Mouse (Mus musculus): ENCODE data around the gene Raly. TPM values are rescaled to one million over a fixed set of nuclear protein-coding genes. Genes with fewer than 3 reads are reported as not detected.
A peak's percentile ranks its signal among the peaks of the same experiment; 100 is the strongest.

Raly gene
- total and polyA plus RNA-seq, 3 experiments, result 83.4 to 92.7 (median 89.8) TPM

GRCm38 (mm10) chr2:154834149-154834865 is 43.4 kb downstream of the Raly start:
- WGBS, result 83% methylated on average over 6 of the region's 6 CpGs
- Histone ChIP-seq H3K27ac (no peak overlapping the region), H3K79me2 (replicated peaks; ENCODE audit: control insufficient read depth, insufficient read depth, low read length) (peaks cover 9% of the 10 kb centered on the region), H3K4me3 (no peak overlapping the region), H3K27me3 (ENCODE audit: control insufficient read depth, insufficient read depth, low read length) (no peaks in the 10 kb centered on the region), H3K36me3 (ENCODE audit: control insufficient read depth, insufficient read depth, low read length) (peaks cover 21% of the 10 kb centered on the region), H3K4me1 (ENCODE audit: control insufficient read depth, insufficient read depth, low read length) (peaks cover 2% of the 10 kb centered on the region), H3K9ac (ENCODE audit: low read depth, low read length) (no peak overlapping the region)
- no peak for TF ChIP-seq CTCF (IDR thresholded peaks at IDR 0.05)
- no peak for TF ChIP-seq POLR2A (IDR thresholded peaks at IDR 0.05; ENCODE audit: insufficient read depth, low read depth, low read length)
- no peak for TF ChIP-seq EP300 (IDR thresholded peaks at IDR 0.05; ENCODE audit: insufficient read depth, low read depth, low read length)
- DNase-seq, result no peak
- intact Hi-C loops (cut with DNase I), result no loop called here

GRCm38 (mm10) chr2:154836537-154836936 is 45.6 kb downstream of the Raly start:
- H3K9ac ChIP-seq (ENCODE audit: low read depth, low read length), result no peak overlapping the region
- peaks cover under 1% of the 10 kb centered on the region for H3K4me1 ChIP-seq (ENCODE audit: control insufficient read depth, insufficient read depth, low read length)
- TF ChIP-seq CTCF (IDR thresholded peaks at IDR 0.05), result no peak
- no peak for TF ChIP-seq EP300 (IDR thresholded peaks at IDR 0.05; ENCODE audit: insufficient read depth, low read depth, low read length)
- TF ChIP-seq POLR2A (IDR thresholded peaks at IDR 0.05; ENCODE audit: insufficient read depth, low read depth, low read length), result no peak
- H3K4me3 ChIP-seq, result no peak overlapping the region
- H3K79me2 ChIP-seq (replicated peaks; ENCODE audit: control insufficient read depth, insufficient read depth, low read length), result peaks cover 6% of the 10 kb centered on the region
- no peak for DNase-seq
- peaks cover 6% of the 10 kb centered on the region for H3K36me3 ChIP-seq (ENCODE audit: control insufficient read depth, insufficient read depth, low read length)
- 29% methylated on average over 2 of the region's 2 CpGs for WGBS
- H3K27me3 ChIP-seq (ENCODE audit: control insufficient read depth, insufficient read depth, low read length), result no peaks in the 10 kb centered on the region
- intact Hi-C loops (cut with DNase I), result loop anchor here (2.0 kb wide), 1 partner anchor 14 kb away; no protein-coding TSS in a partner anchor
- no peak overlapping the region for H3K27ac ChIP-seq

GRCm38 (mm10) chr2:154848086-154848485 is 57.2 kb downstream of the Raly start:
- H3K27ac ChIP-seq, result no peak overlapping the region
- no peak overlapping the region for H3K4me3 ChIP-seq
- H3K79me2 ChIP-seq (replicated peaks; ENCODE audit: control insufficient read depth, insufficient read depth, low read length), result peaks cover 7% of the 10 kb centered on the region
- peaks cover 7% of the 10 kb centered on the region for H3K36me3 ChIP-seq (ENCODE audit: control insufficient read depth, insufficient read depth, low read length)
- H3K9ac ChIP-seq (ENCODE audit: low read depth, low read length), result no peak overlapping the region
- no peak for DNase-seq
- TF ChIP-seq EP300 (IDR thresholded peaks at IDR 0.05; ENCODE audit: insufficient read depth, low read depth, low read length) (no peak), POLR2A (IDR thresholded peaks at IDR 0.05; ENCODE audit: insufficient read depth, low read depth, low read length) (no peak), CTCF (IDR thresholded peaks at IDR 0.05) (no peak)
- intact Hi-C loops (cut with DNase I), result no loop called here
- H3K27me3 ChIP-seq (ENCODE audit: control insufficient read depth, insufficient read depth, low read length), result no peaks in the 10 kb centered on the region
- peaks cover 4% of the 10 kb centered on the region for H3K4me1 ChIP-seq (ENCODE audit: control insufficient read depth, insufficient read depth, low read length)

GRCm38 (mm10) chr2:154855383-154855782 is 64.5 kb downstream of the Raly start:
- Histone ChIP-seq H3K27ac (no peak overlapping the region), H3K27me3 (ENCODE audit: control insufficient read depth, insufficient read depth, low read length) (no peaks in the 10 kb centered on the region), H3K4me3 (no peak overlapping the region), H3K79me2 (replicated peaks; ENCODE audit: control insufficient read depth, insufficient read depth, low read length) (peaks cover 11% of the 10 kb centered on the region), H3K4me1 (ENCODE audit: control insufficient read depth, insufficient read depth, low read length) (peaks cover 7% of the 10 kb centered on the region), H3K9ac (ENCODE audit: low read depth, low read length) (no peak overlapping the region), H3K36me3 (ENCODE audit: control insufficient read depth, insufficient read depth, low read length) (peaks cover 9% of the 10 kb centered on the region)
- intact Hi-C loops (cut with DNase I), result loop anchor here (1.0 to 2.0 kb wide), 5 partner anchors 37 to 152 kb away; no protein-coding TSS in a partner anchor
- TF ChIP-seq POLR2A (IDR thresholded peaks at IDR 0.05; ENCODE audit: insufficient read depth, low read depth, low read length), result no peak
- TF ChIP-seq CTCF (IDR thresholded peaks at IDR 0.05), result peak; percentile 84
- WGBS, result 79% methylated on average over 1 of the region's 1 CpGs
- peak; percentile 18 to 46 for DNase-seq

GRCm38 (mm10) chr2:154863672-154864071 is 72.8 kb downstream of the Raly start:
- H3K36me3 ChIP-seq (ENCODE audit: control insufficient read depth, insufficient read depth, low read length), result peaks cover 7% of the 10 kb centered on the region

DNA sequence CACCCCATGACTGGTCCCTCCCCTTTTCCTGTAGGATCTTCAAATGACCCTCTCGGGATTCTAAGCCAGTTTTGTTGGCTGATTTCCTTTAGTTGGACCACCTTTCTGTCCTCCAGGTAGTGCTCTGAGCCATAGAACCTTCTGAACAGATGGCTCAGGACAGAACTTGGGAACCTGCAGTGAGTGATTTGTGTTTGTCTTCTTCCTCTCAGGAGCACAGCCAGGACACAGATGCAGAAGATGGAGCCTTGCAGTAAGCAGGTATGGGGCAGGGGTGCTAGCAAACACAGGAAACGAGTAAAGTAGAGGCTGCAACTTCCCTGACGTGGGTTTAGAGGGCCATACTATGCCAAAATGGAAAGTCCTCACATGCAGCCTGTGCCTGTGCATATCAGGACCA is 74.8 kb downstream of the Raly start:
- WGBS, result 57% methylated on average over 3 of the region's 3 CpGs
- no peaks in the 10 kb centered on the region for H3K27me3 ChIP-seq (ENCODE audit: control insufficient read depth, insufficient read depth, low read length)
- H3K36me3 ChIP-seq (ENCODE audit: control insufficient read depth, insufficient read depth, low read length), result peaks cover 12% of the 10 kb centered on the region
- H3K79me2 ChIP-seq (replicated peaks; ENCODE audit: control insufficient read depth, insufficient read depth, low read length), result no peaks in the 10 kb centered on the region
- H3K4me1 ChIP-seq (ENCODE audit: control insufficient read depth, insufficient read depth, low read length), result no peaks in the 10 kb centered on the region
- H3K9ac ChIP-seq (ENCODE audit: low read depth, low read length), result no peak overlapping the region
- TF ChIP-seq EP300 (IDR thresholded peaks at IDR 0.05; ENCODE audit: insufficient read depth, low read depth, low read length) (no peak), CTCF (IDR thresholded peaks at IDR 0.05) (no peak), POLR2A (IDR thresholded peaks at IDR 0.05; ENCODE audit: insufficient read depth, low read depth, low read length) (no peak)
- no peak overlapping the region for H3K4me3 ChIP-seq
- no peak for DNase-seq
- no peak overlapping the region for H3K27ac ChIP-seq
- intact Hi-C loops (cut with DNase I), result no loop called here

More at GRCm38 (mm10) chr2:154863672-154864071, 72.8 kb downstream of the Raly start:
- intact Hi-C loops (cut with DNase I), result no loop called here
- no peak for TF ChIP-seq CTCF (IDR thresholded peaks at IDR 0.05)
- no peak for TF ChIP-seq POLR2A (IDR thresholded peaks at IDR 0.05; ENCODE audit: insufficient read depth, low read depth, low read length)
- no peak for TF ChIP-seq EP300 (IDR thresholded peaks at IDR 0.05; ENCODE audit: insufficient read depth, low read depth, low read length)
- no peak overlapping the region for H3K9ac ChIP-seq (ENCODE audit: low read depth, low read length)
- no peak for DNase-seq
- no peaks in the 10 kb centered on the region for H3K4me1 ChIP-seq (ENCODE audit: control insufficient read depth, insufficient read depth, low read length)
- 95% methylated on average over 13 of the region's 13 CpGs for WGBS
- H3K27ac ChIP-seq, result no peak overlapping the region
- H3K27me3 ChIP-seq (ENCODE audit: control insufficient read depth, insufficient read depth, low read length), result no peaks in the 10 kb centered on the region
- H3K4me3 ChIP-seq, result no peak overlapping the region
- 0 out of 2 replicates have a peak, but pooled peaks cover 1% of the 10 kb centered on the region for H3K79me2 ChIP-seq (replicated peaks; ENCODE audit: control insufficient read depth, insufficient read depth, low read length)

All from heart, adult 2 months (tissue).